Mouse (Mus musculus) olfactory bulb, adult 2 months (tissue): ENCODE results near the gene Cacna1a.

ENCODE experiments used
- CTCF ChIP-seq: fragments of 200-500 bp; IDR thresholded peaks from 2 replicates; pipeline ENCODE4 v1.5.1; 2012; ENCODE audit warnings: low read depth, mild to moderate bottlenecking, low read length, moderate library complexity; ENCODE audit not compliant: insufficient read depth
- POLR2A ChIP-seq: fragments of 200-500 bp; IDR thresholded peaks from 2 replicates; pipeline ENCODE4 v1.6.1; 2012; ENCODE audit warnings: mild to moderate bottlenecking, low read depth, low read length, moderate library complexity; ENCODE audit not compliant: insufficient read depth

DNA sequence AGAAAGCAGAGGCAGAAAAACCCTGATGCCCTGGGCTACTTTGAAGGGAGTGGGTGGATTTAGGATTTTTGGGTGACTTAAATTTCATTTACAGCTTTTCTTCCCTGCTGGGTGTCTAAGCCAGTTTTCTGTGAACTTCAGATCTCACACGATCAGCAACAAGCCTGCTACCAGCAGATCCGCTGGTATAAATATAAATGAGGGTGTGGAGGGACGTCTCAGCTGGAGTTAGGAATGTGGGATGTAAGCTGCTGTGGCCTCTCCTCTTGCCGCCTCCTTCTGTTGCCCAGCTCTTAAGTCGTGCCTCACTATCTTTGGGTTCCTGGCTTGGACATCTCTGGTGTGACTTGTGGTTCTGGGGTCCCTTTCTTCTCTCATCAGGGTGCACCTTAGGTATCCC, 41.3 kb downstream of the Cacna1a start:
- TF ChIP-seq POLR2A (no peak), CTCF (no peak)
